Mouse (Mus musculus): ENCODE results near the gene Ckap2l.
A peak's percentile ranks its signal among the peaks of the same experiment; 100 is the strongest.

The Ckap2l gene

GRCm38 (mm10) chr2:129296671-129297588, at the start of gene Ckap2l:
Gene Ckap2l (minus strand): TSS chr2:129297212.
- peak; percentile 88 for DNase-seq (ENCODE audit: low read depth, low spot score)

GRCm38 (mm10) chr2:129338138-129338621, 41.2 kb upstream of the Ckap2l start:
- no peak for DNase-seq (ENCODE audit: low read depth, low spot score)

- no peak for DNase-seq (ENCODE audit: low read depth, low spot score)
These were observed 36.5 kb upstream of the Ckap2l start for GRCm38 (mm10) chr2:129333471-129333870.

GRCm38 (mm10) chr2:129330540-129330939, 33.5 kb upstream of the Ckap2l start:
- DNase-seq (ENCODE audit: low read depth, low spot score) = no peak

GRCm38 (mm10) chr2:129330024-129330423, 33.0 kb upstream of the Ckap2l start:
- no peak for DNase-seq (ENCODE audit: low read depth, low spot score)

- no peak for DNase-seq (ENCODE audit: low read depth, low spot score)
These were observed 31.2 kb upstream of the Ckap2l start for GRCm38 (mm10) chr2:129328238-129328637.

- DNase-seq (ENCODE audit: low read depth, low spot score) = no peak
These were observed 27.2 kb upstream of the Ckap2l start for GRCm38 (mm10) chr2:129324216-129324615.

- DNase-seq (ENCODE audit: low read depth, low spot score) = no peak
These were observed 25.2 kb upstream of the Ckap2l start for GRCm38 (mm10) chr2:129322117-129322635.

GRCm38 (mm10) chr2:129320033-129320605, 23.1 kb upstream of the Ckap2l start:
- no peak for DNase-seq (ENCODE audit: low read depth, low spot score)

- no peak for DNase-seq (ENCODE audit: low read depth, low spot score)
These were observed 18.8 kb upstream of the Ckap2l start for GRCm38 (mm10) chr2:129315831-129316230.

GRCm38 (mm10) chr2:129314880-129315279, 17.9 kb upstream of the Ckap2l start:
- DNase-seq (ENCODE audit: low read depth, low spot score) = no peak

- no peak for DNase-seq (ENCODE audit: low read depth, low spot score)
These were observed 16.9 kb upstream of the Ckap2l start for GRCm38 (mm10) chr2:129313934-129314333.

- DNase-seq (ENCODE audit: low read depth, low spot score) = no peak
These were observed 12.8 kb upstream of the Ckap2l start, which contains the start of gene Il1a for GRCm38 (mm10) chr2:129309836-129310235. Gene Il1a (minus strand): TSS chr2:129309972.

GRCm38 (mm10) chr2:129306020-129306419, 9.0 kb upstream of the Ckap2l start:
- no peak for DNase-seq (ENCODE audit: low read depth, low spot score)

- no peak for DNase-seq (ENCODE audit: low read depth, low spot score)
These were observed 574 bp upstream of the Ckap2l start for GRCm38 (mm10) chr2:129297589-129297982.

- no peak for DNase-seq (ENCODE audit: low read depth, low spot score)
These were observed 926 bp downstream of the Ckap2l start for GRCm38 (mm10) chr2:129296086-129296485.

- DNase-seq (ENCODE audit: low read depth, low spot score) = no peak
These were observed 1.9 kb downstream of the Ckap2l start for GRCm38 (mm10) chr2:129295075-129295474.

GRCm38 (mm10) chr2:129273823-129274222, 23.2 kb downstream of the Ckap2l start:
- no peak for DNase-seq (ENCODE audit: low read depth, low spot score)

- no peak for DNase-seq (ENCODE audit: low read depth, low spot score)
These were observed 26.4 kb downstream of the Ckap2l start for GRCm38 (mm10) chr2:129270621-129271020.

- DNase-seq (ENCODE audit: low read depth, low spot score) = no peak
These were observed 27.0 kb downstream of the Ckap2l start for GRCm38 (mm10) chr2:129269986-129270385.

GRCm38 (mm10) chr2:129269161-129269643, 27.8 kb downstream of the Ckap2l start:
- no peak for DNase-seq (ENCODE audit: low read depth, low spot score)

GRCm38 (mm10) chr2:129267738-129268137, 29.3 kb downstream of the Ckap2l start:
- DNase-seq (ENCODE audit: low read depth, low spot score) = no peak
